Mouse (Mus musculus) liver, adult (tissue): ENCODE data around the gene Cntnap1.

ENCODE experiments used
- GATA4 ChIP-seq: IDR thresholded peaks from 2 replicates; pipeline ENCODE4 v1.6.1; 2014; ENCODE audit warnings: mild to moderate bottlenecking, low read length; ENCODE audit not compliant: insufficient replicate concordance

Gene Cntnap1

DNA sequence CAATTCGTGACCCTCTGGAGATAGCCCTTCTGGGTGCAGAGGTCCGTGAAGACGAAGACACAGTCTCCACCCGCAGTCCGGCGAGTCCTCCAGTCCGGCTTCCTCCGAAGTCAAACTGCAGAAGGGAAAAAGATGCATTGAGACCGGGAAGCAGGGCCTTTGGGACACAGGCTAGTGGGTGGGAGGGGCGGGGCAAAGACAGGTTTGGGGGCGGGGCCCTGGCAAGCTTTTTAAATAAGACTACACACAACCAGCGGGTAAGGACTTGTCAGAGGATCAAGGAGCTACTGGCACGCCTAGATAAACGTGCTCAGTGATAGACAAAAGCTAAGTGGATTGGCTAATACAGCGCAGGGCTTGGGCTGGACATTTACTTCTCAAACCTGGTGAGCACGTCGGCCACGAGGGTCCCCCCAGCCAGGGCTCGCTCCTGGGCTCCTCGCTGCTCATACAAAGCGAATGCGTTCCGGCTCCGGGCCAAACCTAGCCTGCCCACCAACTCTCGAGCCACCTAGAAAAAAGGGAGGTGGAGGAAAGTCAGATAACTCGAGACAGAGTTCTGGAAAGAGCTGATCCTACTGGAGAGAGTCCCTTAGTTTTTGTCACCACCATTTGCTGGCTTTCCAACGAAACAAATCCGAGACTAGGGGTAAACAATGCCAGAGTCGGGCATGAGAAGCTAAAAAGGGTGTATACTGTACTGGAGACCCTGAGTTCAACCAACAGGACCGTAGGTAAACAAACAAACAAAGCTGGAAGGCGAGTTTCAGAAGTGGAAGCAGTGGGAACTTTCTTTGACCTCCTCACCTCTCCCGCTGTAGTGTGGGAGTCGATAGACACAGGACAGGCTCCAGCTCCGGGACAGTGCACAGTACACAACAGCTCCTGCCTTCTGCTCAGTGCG, 5.4 kb upstream of the Cntnap1 start:
- TF ChIP-seq GATA4: no peak

DNA sequence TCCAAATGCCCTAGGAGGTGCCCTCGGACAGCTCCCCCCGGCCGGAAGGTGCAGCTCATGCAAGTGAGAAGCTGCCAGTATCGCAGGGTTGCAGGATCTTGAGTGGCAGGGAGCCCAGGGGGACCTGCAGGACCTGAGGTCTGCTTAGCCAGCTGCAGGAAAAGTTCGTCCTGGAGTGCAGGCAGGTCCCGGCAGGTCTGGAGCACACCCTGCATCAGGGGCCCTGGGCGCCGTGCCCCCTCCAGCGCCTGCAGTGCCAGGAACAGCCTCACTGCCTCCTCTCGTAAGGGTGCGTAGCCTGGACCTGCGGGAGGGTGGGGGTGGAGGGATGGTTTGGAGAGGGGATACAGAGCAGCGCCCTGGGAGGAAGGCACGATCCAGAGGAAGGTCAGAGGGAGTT, 4.0 kb upstream of the Cntnap1 start:
- TF ChIP-seq GATA4: no peak

DNA sequence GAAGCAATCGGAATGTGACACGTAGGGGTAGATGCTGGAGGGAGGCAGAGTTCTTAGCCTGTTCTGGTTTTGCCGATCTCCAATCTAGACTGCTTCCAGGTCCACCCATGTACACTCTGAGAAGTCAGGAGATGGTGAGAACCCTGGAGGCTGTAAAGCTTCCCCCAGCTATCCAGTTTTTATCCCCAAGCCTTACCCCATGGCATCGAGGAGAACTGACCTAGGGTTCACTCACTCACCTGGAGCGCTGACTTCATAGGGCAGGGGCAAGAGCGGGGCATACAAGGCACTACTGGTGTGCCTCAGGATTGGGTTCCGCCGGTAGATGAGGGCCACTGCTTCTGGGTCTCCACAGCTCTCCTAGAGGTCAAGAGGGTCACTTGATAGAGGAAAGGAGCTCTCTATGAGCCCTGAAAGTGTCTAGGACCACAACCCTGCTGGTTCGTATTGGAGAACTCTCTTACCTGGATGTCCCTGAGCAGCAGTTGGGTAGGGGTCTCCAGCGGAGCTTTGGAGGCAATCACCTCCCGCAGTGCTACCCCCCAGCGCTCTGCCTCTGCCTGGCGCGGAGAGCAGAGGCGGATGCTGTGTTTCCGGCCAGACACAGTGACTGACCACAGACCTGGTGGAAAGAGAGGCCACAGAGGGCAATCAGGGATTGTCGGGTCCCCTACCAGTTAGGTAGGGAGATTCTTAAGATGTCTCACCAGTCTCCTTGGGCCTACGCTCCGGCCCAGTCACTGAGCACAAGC, 2.9 kb upstream of the Cntnap1 start:
- TF ChIP-seq GATA4: no peak

DNA sequence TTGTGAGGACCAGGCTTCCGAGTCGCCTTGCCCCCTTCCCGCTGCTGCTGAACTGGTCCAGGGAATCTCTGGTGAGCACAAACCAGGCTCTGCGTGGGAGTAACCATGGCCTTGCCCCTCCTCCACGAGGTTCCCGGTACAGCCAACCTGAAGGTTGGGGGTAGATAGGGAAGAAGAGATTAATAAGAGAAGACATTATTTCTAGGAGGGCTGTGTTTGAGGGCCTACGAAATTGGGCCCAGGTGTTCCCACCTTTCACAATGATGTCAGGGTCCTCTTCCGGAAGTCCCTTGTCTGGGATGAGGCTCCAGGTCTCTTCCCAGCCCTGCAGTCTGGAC, 2.4 kb upstream of the Cntnap1 start:
- TF ChIP-seq GATA4: no peak

DNA sequence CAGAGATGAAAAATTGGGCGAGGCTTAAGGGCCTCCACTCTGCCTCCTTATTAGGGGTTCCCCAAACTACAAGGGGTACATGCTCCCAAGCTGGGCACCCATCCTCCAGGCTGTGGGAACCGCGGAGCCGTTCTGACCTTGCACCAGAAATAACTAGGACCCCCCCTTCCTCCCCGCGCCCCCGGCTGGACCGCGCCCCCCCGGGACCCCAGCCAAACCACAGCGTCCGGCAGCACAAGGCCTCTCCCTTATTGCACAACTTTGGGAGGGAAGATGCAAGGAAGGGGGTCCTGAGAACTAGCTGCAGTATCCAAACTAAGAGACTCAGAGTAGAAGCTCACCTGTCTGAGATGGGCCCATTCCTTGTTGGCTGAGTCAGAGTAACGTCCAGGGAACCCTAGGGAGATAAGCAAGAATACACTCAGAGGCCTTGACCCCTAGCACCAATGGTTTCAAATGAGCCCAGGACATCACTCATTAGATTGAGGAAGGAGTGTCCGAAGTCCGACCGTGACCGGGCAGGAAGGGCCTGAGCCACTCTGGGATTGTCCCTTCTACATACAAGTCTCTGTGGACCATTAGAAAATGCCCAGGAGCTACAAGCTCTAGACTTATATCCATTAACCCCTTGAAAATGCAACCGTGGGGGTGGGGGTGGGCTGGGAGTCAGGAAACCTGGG, 1.9 kb upstream of the Cntnap1 start:
- TF ChIP-seq GATA4: no peak

DNA sequence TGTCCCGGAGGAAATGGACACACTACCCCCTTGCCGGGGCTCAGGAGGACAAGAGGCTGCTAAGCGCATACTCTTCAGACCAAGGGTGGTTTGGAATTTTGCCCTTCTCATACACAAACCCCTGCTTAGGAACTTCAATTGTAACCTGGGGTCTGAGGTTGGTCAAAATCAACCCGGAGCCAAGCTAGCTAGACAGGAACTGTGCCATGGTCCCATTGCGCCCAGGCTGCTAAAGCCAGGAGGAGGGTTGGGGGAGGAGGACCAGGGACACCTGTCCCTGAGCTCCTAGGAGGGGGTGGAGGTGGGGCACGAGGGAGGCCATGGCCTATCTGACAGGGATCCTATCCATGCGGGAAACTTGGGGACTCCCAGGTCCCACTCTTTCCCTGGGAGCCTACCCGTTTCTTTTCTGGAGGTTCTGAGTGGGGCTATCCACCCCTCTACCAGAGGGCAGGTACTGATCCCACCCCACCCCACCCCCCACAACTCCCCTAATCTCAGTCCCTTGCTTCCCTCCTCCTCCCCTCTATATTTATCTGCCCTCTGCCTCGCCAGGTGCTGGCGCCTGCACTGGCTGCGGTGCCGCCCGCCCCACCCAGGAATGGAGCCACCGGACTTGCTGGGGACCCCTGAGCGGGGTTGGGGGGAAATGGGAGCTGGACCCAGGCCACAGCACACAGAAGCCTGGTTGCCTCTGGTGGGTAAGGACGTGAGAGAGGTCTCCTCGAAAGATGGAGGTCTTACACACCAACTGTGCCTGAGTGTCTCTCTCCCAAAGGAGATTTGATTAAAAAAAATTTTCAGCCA, 819 bp upstream of the Cntnap1 start:
- no peak for TF ChIP-seq GATA4

DNA sequence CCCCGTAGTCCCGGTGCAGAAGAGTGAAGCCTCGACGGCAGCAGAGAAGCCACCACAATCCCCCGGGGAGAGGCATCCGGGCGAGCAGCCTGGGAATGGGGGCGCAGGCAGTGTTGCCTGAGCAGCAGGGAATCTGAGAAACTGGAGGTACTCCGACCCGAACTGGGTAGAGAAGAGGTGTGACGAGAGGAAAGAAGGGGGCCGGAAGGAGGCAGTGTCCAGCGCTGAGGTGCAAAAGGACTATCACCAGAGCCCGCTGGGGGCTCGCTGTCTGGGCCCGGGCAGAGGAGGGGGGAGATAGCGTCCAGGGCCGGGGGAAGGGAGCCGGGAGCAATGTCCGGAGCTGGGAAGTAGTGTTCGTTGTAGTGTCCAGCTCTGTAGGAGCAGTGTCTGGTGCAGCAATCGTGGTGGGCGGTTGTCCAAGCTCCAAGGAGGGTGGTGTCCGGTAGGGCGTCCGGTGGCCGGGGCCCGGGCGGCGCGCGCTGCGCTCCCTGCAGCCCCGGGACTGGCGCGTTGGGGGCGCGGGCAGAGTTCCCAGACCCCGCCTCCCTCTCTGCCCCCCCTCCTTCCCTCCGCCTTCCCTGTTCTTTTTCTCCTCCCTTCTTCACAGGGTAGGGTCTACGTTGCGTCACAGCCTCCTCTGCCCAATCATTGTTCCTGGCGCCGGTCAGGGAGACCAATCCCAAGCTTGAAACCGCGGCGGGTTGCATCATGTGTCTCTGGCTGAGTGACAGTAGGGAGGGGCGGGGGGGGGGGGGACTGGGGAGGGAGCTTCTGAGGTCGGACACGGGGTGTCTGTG, 688 bp downstream of the Cntnap1 start, which contains the start of gene Plekhh3:
Gene Plekhh3 (minus strand): TSS at position 541 of the 800 bp plus-strand sequence.
- TF ChIP-seq GATA4: no peak

DNA sequence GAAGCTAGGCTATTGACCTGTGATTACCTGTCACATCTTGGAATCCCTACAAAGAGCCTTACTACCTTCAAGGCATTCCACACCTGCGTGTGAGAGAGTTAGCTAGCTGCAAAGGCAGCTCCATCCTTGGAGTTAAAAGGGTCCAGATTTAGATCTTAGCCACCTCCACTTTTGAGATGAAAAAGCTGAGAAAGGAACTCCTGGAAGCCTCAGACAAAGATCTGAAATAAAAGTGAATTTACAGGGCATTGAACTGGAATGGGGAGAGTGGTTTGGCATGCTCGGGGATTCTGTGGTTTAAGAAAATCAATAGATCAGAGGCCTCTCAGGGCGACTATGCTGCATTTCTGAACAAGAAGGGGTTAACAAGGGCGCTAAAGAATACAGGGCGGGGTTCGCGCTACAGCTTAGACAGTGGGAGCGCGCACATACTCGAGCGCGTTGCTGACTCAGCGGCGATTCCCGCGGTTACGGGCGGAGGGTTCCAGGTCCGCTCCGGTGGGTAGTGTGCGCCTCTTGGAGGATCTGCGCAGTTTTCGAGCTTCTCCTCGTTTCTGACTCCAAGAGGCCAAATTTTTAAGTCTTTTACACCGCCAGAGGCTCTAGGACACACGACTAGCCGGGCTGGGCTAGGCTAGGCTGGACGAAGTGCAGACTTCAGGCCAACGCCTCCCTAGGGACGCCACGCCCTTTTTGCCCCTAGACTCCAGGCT, 1.6 kb downstream of the Cntnap1 start:
- no peak for TF ChIP-seq GATA4

DNA sequence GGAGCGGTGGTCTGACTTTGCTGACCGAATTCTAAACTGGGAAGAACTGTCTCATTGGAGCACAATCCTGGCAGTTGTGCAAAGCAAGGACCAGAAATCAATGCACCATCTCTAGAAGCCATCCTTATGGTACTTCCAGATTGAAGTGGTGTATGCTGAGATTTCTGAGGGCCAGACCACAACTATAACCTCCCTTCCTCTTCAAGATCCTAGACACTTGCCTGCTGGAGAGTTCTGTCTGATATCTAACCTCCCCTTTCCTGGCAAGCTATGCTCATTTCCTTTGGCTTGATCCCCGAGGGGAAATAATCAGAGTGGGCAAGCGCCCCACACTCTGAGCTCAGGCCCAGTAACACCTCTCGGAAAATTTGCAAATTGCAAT, 2.1 kb downstream of the Cntnap1 start:
- TF ChIP-seq GATA4: no peak

DNA sequence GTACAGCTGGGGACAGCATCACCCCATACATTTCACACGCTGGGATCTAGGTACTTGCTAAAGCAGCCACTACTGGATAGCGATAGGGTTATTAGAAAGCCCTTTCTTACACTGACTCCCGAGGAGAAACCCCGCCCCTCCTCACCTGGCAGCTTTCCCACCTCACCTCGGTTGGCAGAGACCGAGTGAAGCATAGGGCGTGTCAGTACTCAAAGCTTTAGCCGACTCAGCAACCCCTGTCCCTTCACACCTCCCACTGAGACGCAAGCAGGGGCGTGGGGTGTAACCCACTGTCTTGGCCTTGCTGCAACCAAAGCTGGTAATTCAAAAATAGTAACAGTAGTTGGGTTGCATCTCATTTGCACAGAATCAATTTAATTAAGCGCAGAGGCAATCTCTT, 2.8 kb downstream of the Cntnap1 start:
- TF ChIP-seq GATA4: no peak

DNA sequence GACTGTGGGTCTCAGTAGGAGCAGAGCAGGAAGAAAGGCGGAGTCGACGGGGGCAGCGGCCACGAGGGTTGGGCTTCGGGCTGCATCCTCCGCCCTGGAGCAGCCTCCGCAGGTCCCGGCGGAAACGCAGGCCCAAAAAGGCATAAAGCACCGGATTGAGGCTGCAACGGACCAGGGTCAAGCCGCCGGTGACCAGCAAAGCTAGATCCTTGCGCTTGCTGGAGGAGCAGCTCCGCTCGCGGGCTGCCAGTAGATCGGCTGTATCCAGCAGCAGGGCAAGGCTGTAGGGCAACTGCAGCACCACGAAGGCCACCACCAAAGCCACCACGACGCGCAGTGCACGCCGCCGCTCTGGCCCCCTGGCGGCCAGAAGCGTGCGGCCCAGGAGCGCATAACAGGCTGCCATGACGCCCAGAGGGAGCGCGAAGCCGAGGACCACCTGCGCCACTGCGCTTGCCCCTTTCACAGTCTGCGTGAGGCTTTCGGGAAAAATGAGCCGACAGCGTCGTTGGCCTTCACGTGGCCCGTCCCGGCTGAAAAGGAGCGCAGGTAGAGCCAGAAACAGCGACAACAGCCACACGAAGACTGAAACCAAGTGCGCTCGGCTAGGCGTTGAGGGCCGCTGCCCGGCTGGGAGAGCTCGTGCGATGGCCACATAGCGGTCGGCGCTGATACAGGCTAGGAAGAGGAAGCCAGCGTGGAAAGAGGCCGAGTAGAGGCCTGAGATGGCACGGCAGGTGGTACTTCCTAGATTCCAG, 3.5 kb downstream of the Cntnap1 start:
- TF ChIP-seq GATA4: no peak; the same call in 1 of the 2 replicates

DNA sequence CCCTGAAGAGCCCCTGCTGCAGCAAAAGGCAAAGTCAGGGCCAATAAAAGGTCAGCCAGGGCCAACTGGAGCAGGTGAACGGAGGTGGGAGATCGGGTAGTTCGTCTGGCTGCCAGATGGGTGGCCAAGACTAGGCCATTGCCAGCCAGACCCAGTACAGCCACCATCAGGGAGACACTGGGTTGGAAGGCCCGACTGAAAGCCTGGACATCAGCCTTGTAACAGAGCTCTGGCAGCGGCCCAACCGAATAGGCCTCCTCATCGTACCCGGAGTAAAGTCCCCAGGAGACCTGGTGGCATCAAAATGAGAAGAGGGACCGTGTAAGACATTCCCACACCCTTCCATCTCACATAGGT, 4.0 kb downstream of the Cntnap1 start:
- TF ChIP-seq GATA4: no peak
